Mouse (Mus musculus) heart, postnatal 4 days (tissue): ENCODE results near the gene Kndc1. TPM values are rescaled to one million over a fixed set of nuclear protein-coding genes. Genes with fewer than 3 reads are reported as not detected.

Experiments
- DNase-seq: peaks from one replicate; pipeline ENCODE4 v3.0.0; 2021
- microRNA-seq, 2 experiments: library from miRNA; unstranded; fragments of <30 nt; microRNA quantifications; one replicate each; pipeline ENCODE4 v1.2.0; 2021 to 2022
- total RNA-seq, 2 experiments: library from RNA; stranded (reverse); gene quantifications; 2 replicates each; pipeline ENCODE4 v1.2.3; 2021

The Kndc1 gene
- total RNA-seq, 2 experiments from 2014 or later: 0.07 to 0.14 TPM

- DNase-seq: no peak
Measured at GRCm38 (mm10) chr7:139990864-139991394, 96.4 kb downstream of the Kndc1 start.

Small RNA genes lying within 50 kb of the gene (microRNA-seq; reads per million reads assigned to microRNA genes)
- gene Mir202 (0 reads per million in 2 experiments), gene Mir7062 (0.41 to 0.69 reads per million in 2 experiments), gene mmu-mir-7686 (0 reads per million in 2 experiments)

Other genes starting within 250 kb of the Kndc1 start
- gene Cfap46, start 210.9 kb upstream of the Kndc1 start, total RNA-seq: not detected
- under 1 TPM; 0.10 to 0.16 TPM for gene Adgra1, start 60.5 kb upstream of the Kndc1 start, total RNA-seq
- not detected for gene Utf1, start 49.1 kb downstream of the Kndc1 start, total RNA-seq
- gene 6430531B16Rik, start 84.1 kb downstream of the Kndc1 start, total RNA-seq: not detected
- gene Adam8, start 97.9 kb downstream of the Kndc1 start, total RNA-seq: under 1 TPM; 0.38 to 0.90 TPM
- 10 to 100 TPM; 14.6 to 17.9 TPM for gene Zfp511, start 141.7 kb downstream of the Kndc1 start, total RNA-seq
- gene Tubgcp2, start 142.0 kb downstream of the Kndc1 start, total RNA-seq: 10 to 100 TPM; 45.3 to 45.8 TPM
- not detected for gene Msx3, start 154.4 kb downstream of the Kndc1 start, total RNA-seq
- under 1 TPM in 1 of 2 experiments, not detected in 1; 0.34 TPM for gene Caly, start 187.9 kb downstream of the Kndc1 start, total RNA-seq
- gene Prap1, start 198.7 kb downstream of the Kndc1 start, total RNA-seq: not detected
- 100 to 1,000 TPM; 106 to 119 TPM for gene Fuom, start 207.7 kb downstream of the Kndc1 start, total RNA-seq
- 1 to 10 TPM; 4.5 TPM for gene Paox, start 221.1 kb downstream of the Kndc1 start, total RNA-seq
- gene Echs1, start 221.8 kb downstream of the Kndc1 start, total RNA-seq: 100 to 1,000 TPM; 190 to 210 TPM
- 10 to 100 TPM; 22.3 to 25.6 TPM for gene Mtg1, start 242.9 kb downstream of the Kndc1 start, total RNA-seq